ENCODE assay signal across 25 mouse cellular contexts in genomic region chr12:8093437-8093836, GRCm38 (mm10).
"Had no signal": no experiment of that assay in that cellular context is flagged by ENCODE, and none has a peak within 500 bp of the region (broad histone marks: within the 10 kb centered on the region; RNA-seq: fewer than 3 reads in every experiment).

No protein-coding gene starts in this region.

- H3K9me3 ChIP-seq: embryonic facial prominence, embryonic 10.5 days; embryonic facial prominence, embryonic 13.5 days; embryonic facial prominence, embryonic 15.5 days; forebrain, embryonic 10.5 days; forebrain, embryonic 12.5 days; forebrain, embryonic 13.5 days; heart, embryonic 10.5 days had no signal

- H3K36me3 ChIP-seq: embryonic facial prominence, embryonic 10.5 days; embryonic facial prominence, embryonic 12.5 days; embryonic facial prominence, embryonic 13.5 days; embryonic facial prominence, embryonic 15.5 days; forebrain, embryonic 10.5 days; forebrain, embryonic 12.5 days; forebrain, embryonic 15.5 days; heart, embryonic 10.5 days had no signal

- H3K27ac ChIP-seq: embryonic facial prominence, embryonic 10.5 days; embryonic facial prominence, embryonic 12.5 days; embryonic facial prominence, embryonic 13.5 days; embryonic facial prominence, embryonic 15.5 days; forebrain, embryonic 10.5 days; forebrain, embryonic 12.5 days; forebrain, embryonic 13.5 days; forebrain, embryonic 15.5 days; gastrocnemius, adult 2 months; heart, adult 2 months; heart, embryonic 10.5 days had no signal

- H3K4me3 ChIP-seq: embryonic facial prominence, embryonic 10.5 days; embryonic facial prominence, embryonic 12.5 days; embryonic facial prominence, embryonic 13.5 days; embryonic facial prominence, embryonic 15.5 days; erythroblast, embryonic 14.5 days; forebrain, embryonic 10.5 days; forebrain, embryonic 12.5 days; forebrain, embryonic 13.5 days; forebrain, embryonic 15.5 days; gastrocnemius, adult 2 months; heart, adult 2 months; heart, embryonic 10.5 days had no signal

- H3K27me3 ChIP-seq: embryonic facial prominence, embryonic 12.5 days; embryonic facial prominence, embryonic 13.5 days; embryonic facial prominence, embryonic 15.5 days; forebrain, embryonic 12.5 days; forebrain, embryonic 13.5 days; forebrain, embryonic 15.5 days had no signal

- DNase-seq: cerebellum, adult 9-10 months; cerebellum, adult 9-11 months; cerebellum, postnatal 10 days; cerebellum, postnatal 14 days; cerebellum, postnatal 25 days; cerebellum, postnatal 36 days; embryo, embryonic 11 days; forebrain, postnatal 0 days; gastrocnemius, adult 2 months; gastrocnemius, postnatal 10 days; gastrocnemius, postnatal 14 days; gastrocnemius, postnatal 25 days; gastrocnemius, postnatal 36 days; heart, adult 18-20 months; heart, adult 2 months had no signal

- H3K4me1 ChIP-seq: embryonic facial prominence, embryonic 10.5 days; embryonic facial prominence, embryonic 13.5 days; embryonic facial prominence, embryonic 15.5 days; forebrain, embryonic 12.5 days; forebrain, embryonic 15.5 days; heart, embryonic 10.5 days had no signal

- H3K9ac ChIP-seq: embryonic facial prominence, embryonic 12.5 days; embryonic facial prominence, embryonic 13.5 days; embryonic facial prominence, embryonic 15.5 days; forebrain, embryonic 12.5 days; forebrain, embryonic 13.5 days; forebrain, embryonic 15.5 days; forebrain, postnatal 0 days had no signal
